Mouse (Mus musculus): ENCODE results near the gene Btbd17. TPM values are rescaled to one million over a fixed set of nuclear protein-coding genes. Genes with fewer than 3 reads are reported as not detected.

Btbd17 gene
- polyA plus RNA-seq, 1 experiment, result 0.14 TPM

- DNase-seq (ENCODE audit: low read depth in 1 of 2, low spot score in 2 of 2), result no peak
- no peaks in the 10 kb centered on the region for H3K27me3 ChIP-seq (ENCODE audit: control insufficient read depth, insufficient read depth, low read length)
- no peak for TF ChIP-seq POLR2A (IDR thresholded peaks at IDR 0.05; ENCODE audit: low read depth, low read length)
- TF ChIP-seq CTCF (IDR thresholded peaks at IDR 0.05; ENCODE audit: extremely low read depth, insufficient read depth, insufficient read length, insufficient replicate concordance), result no peak
- H3K4me1 ChIP-seq (ENCODE audit: control insufficient read depth, insufficient read depth, insufficient read length), result no peaks in the 10 kb centered on the region; the same call in 1 of the 2 replicates
- 13% methylated on average over 5 of the region's 5 CpGs for WGBS
- no peak overlapping the region for H3K4me3 ChIP-seq (ENCODE audit: extremely low read depth, insufficient read depth, insufficient read length)
- no peak overlapping the region for H3K27ac ChIP-seq (ENCODE audit: insufficient read depth, low read length)
- H3K36me3 ChIP-seq (ENCODE audit: control insufficient read depth, insufficient read depth, low read length), result no peaks in the 10 kb centered on the region
These were observed 30.9 kb upstream of the Btbd17 start for GRCm38 (mm10) chr11:114826686-114827085.

DNA sequence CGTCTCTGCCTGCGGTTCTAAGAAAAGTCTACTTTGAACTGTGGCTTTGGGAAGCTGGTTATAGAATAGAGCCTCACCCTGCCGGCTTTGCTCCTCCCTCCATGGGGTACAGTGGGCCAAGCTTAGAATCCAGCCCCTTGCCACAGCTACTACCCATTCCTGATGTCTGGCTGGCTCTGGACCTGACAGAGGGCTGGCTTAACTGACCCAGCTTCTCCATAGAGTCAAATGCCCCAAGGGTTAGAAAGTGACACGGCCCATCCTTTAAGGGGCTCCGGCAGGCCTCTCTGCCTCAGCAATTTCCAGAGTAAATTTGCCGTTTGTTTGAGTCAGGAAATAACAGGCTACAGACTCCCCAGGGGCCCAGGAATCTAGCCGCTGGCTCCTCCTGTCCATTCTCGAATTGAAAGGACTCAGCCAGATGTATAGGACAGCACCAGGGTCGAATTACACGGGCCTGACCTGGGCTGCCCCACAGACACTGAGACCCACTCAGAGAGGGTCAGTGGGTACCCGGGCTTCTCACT, 27.5 kb upstream of the Btbd17 start:
- 71% methylated on average over 11 of the region's 11 CpGs for WGBS
- Histone ChIP-seq H3K36me3 (ENCODE audit: control insufficient read depth, insufficient read depth, low read length) (no peaks in the 10 kb centered on the region), H3K4me1 (ENCODE audit: control insufficient read depth, insufficient read depth, insufficient read length) (no peaks in the 10 kb centered on the region; the same call in 1 of the 2 replicates), H3K4me3 (ENCODE audit: extremely low read depth, insufficient read depth, insufficient read length) (no peak overlapping the region), H3K27me3 (ENCODE audit: control insufficient read depth, insufficient read depth, low read length) (no peaks in the 10 kb centered on the region), H3K27ac (ENCODE audit: insufficient read depth, low read length) (no peak overlapping the region)
- no peak for TF ChIP-seq POLR2A (IDR thresholded peaks at IDR 0.05; ENCODE audit: low read depth, low read length)
- TF ChIP-seq CTCF (IDR thresholded peaks at IDR 0.05; ENCODE audit: extremely low read depth, insufficient read depth, insufficient read length, insufficient replicate concordance), result no peak
- DNase-seq (ENCODE audit: low read depth in 1 of 2, low spot score in 2 of 2), result no peak

DNA sequence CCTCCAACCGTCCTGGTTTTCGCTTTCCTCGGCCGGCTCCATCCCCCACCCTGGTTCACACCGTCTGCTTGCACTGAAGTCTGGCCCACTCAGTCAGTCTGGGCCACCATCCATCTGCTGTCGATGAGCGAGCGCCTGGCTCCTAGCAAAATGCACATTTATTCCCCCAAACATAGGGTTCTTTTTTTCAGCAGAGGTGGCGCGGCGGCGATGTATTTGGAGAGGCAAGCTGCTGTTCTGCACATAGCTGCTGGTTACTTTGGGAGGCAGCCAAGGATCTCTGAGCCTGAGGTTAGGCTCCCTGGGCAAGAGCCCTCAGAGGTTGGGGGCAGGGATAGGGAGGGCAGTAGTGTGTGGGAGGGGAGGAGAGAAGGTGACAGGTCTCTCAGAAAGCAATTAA, 27.0 kb upstream of the Btbd17 start:
- no peak for TF ChIP-seq CTCF (IDR thresholded peaks at IDR 0.05; ENCODE audit: extremely low read depth, insufficient read depth, insufficient read length, insufficient replicate concordance)
- TF ChIP-seq POLR2A (IDR thresholded peaks at IDR 0.05; ENCODE audit: low read depth, low read length), result no peak
- WGBS, result 93% methylated on average over 12 of the region's 12 CpGs
- no peak overlapping the region for H3K27ac ChIP-seq (ENCODE audit: insufficient read depth, low read length)
- no peak overlapping the region for H3K4me3 ChIP-seq (ENCODE audit: extremely low read depth, insufficient read depth, insufficient read length)
- no peaks in the 10 kb centered on the region for H3K27me3 ChIP-seq (ENCODE audit: control insufficient read depth, insufficient read depth, low read length)
- H3K4me1 ChIP-seq (ENCODE audit: control insufficient read depth, insufficient read depth, insufficient read length), result no peaks in the 10 kb centered on the region; the same call in 1 of the 2 replicates
- no peaks in the 10 kb centered on the region for H3K36me3 ChIP-seq (ENCODE audit: control insufficient read depth, insufficient read depth, low read length)
- no peak for DNase-seq (ENCODE audit: low read depth in 1 of 2, low spot score in 2 of 2)

DNA sequence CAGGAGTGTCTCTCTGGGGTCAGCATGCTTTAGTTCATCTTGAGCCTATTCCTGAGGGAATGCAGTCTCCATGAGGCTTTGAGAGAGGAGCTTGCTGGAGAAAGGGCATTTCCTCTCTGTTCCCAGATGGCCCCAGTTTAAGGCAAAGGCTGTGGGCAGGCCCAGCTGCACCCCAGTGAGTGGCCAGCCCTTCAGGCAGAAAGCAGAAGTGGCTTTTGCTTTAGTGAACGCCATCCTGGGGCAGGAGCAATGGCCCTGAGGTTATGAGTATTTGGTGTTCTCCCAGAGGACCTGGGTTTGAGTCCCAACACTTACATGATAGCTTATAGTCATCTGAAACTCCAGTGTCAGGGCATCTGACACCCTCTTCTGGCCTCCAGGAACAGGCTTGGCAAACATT, 25.6 kb upstream of the Btbd17 start:
- H3K4me3 ChIP-seq (ENCODE audit: extremely low read depth, insufficient read depth, insufficient read length), result no peak overlapping the region
- no peaks in the 10 kb centered on the region for H3K36me3 ChIP-seq (ENCODE audit: control insufficient read depth, insufficient read depth, low read length)
- TF ChIP-seq CTCF (IDR thresholded peaks at IDR 0.05; ENCODE audit: extremely low read depth, insufficient read depth, insufficient read length, insufficient replicate concordance), result no peak
- TF ChIP-seq POLR2A (IDR thresholded peaks at IDR 0.05; ENCODE audit: low read depth, low read length), result no peak
- WGBS, result 24% methylated on average over 1 of the region's 1 CpGs
- H3K4me1 ChIP-seq (ENCODE audit: control insufficient read depth, insufficient read depth, insufficient read length), result no peaks in the 10 kb centered on the region; the same call in 1 of the 2 replicates
- no peaks in the 10 kb centered on the region for H3K27me3 ChIP-seq (ENCODE audit: control insufficient read depth, insufficient read depth, low read length)
- DNase-seq (ENCODE audit: low read depth in 1 of 2, low spot score in 2 of 2), result no peak
- H3K27ac ChIP-seq (ENCODE audit: insufficient read depth, low read length), result no peak overlapping the region

DNA sequence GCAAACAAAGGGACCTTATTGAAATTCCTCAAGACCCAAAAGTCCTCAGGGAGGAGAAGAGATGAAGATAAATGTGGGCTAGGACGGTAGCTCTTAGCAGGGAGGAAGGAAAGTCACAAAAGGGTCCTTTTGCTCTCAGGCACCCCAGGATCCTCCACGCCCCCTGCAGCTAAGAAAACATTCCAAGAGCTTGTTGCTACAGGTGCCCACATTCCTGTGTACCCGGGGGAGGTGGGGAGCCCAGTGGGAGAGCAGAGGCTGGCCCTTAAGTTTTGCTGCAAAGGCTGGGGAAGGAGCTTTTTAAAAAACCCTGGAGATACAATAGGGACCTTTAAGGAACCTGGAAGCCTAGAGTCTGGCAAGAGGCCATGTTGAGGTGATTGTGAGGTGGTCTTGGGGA, 24.7 kb upstream of the Btbd17 start:
- Histone ChIP-seq H3K4me1 (ENCODE audit: control insufficient read depth, insufficient read depth, insufficient read length) (peaks cover under 1% of the 10 kb centered on the region; the same call in 1 of the 2 replicates), H3K4me3 (ENCODE audit: extremely low read depth, insufficient read depth, insufficient read length) (no peak overlapping the region), H3K36me3 (ENCODE audit: control insufficient read depth, insufficient read depth, low read length) (no peaks in the 10 kb centered on the region), H3K27me3 (ENCODE audit: control insufficient read depth, insufficient read depth, low read length) (no peaks in the 10 kb centered on the region), H3K27ac (ENCODE audit: insufficient read depth, low read length) (no peak overlapping the region)
- WGBS, result 85% methylated on average over 3 of the region's 3 CpGs
- no peak for TF ChIP-seq POLR2A (IDR thresholded peaks at IDR 0.05; ENCODE audit: low read depth, low read length)
- no peak for TF ChIP-seq CTCF (IDR thresholded peaks at IDR 0.05; ENCODE audit: extremely low read depth, insufficient read depth, insufficient read length, insufficient replicate concordance)
- DNase-seq (ENCODE audit: low read depth in 1 of 2, low spot score in 2 of 2), result no peak

DNA sequence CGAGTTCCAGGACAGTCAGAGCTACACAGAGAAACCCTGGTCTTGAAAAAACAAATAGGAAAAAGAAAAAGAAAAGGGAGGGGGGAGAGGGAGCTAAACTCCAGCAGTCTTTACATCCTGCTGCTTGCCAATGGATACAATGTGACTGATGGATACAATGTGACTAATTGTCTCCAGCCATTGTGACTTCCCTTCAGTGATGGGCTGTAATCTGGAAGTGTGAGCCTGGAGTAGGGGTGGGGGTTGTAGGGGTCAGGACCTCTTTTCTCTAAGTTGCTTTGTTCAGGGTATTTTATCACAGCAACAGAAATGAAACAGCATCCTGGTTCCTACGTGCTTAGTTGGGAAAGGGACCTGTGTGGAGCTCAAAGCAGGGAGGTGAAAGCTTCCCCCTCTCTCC, 23.4 kb upstream of the Btbd17 start:
- Histone ChIP-seq H3K4me1 (ENCODE audit: control insufficient read depth, insufficient read depth, insufficient read length) (peaks cover 7% of the 10 kb centered on the region; the same call in 1 of the 2 replicates), H3K4me3 (ENCODE audit: extremely low read depth, insufficient read depth, insufficient read length) (no peak overlapping the region), H3K27me3 (ENCODE audit: control insufficient read depth, insufficient read depth, low read length) (no peaks in the 10 kb centered on the region), H3K27ac (ENCODE audit: insufficient read depth, low read length) (no peak overlapping the region), H3K36me3 (ENCODE audit: control insufficient read depth, insufficient read depth, low read length) (no peaks in the 10 kb centered on the region)
- DNase-seq (ENCODE audit: low read depth in 1 of 2, low spot score in 2 of 2), result no peak
- 84% methylated on average over 2 of the region's 2 CpGs for WGBS
- TF ChIP-seq POLR2A (IDR thresholded peaks at IDR 0.05; ENCODE audit: low read depth, low read length) (no peak), CTCF (IDR thresholded peaks at IDR 0.05; ENCODE audit: extremely low read depth, insufficient read depth, insufficient read length, insufficient replicate concordance) (no peak)

- peaks cover 7% of the 10 kb centered on the region; the same call in 1 of the 2 replicates for H3K4me1 ChIP-seq (ENCODE audit: control insufficient read depth, insufficient read depth, insufficient read length)
- WGBS, result 29% methylated on average over 7 of the region's 7 CpGs
- H3K4me3 ChIP-seq (ENCODE audit: extremely low read depth, insufficient read depth, insufficient read length), result no peak overlapping the region
- no peaks in the 10 kb centered on the region for H3K36me3 ChIP-seq (ENCODE audit: control insufficient read depth, insufficient read depth, low read length)
- H3K27me3 ChIP-seq (ENCODE audit: control insufficient read depth, insufficient read depth, low read length), result no peaks in the 10 kb centered on the region
- no peak overlapping the region for H3K27ac ChIP-seq (ENCODE audit: insufficient read depth, low read length)
- no peak for DNase-seq (ENCODE audit: low read depth in 1 of 2, low spot score in 2 of 2)
- no peak for TF ChIP-seq CTCF (IDR thresholded peaks at IDR 0.05; ENCODE audit: extremely low read depth, insufficient read depth, insufficient read length, insufficient replicate concordance)
- TF ChIP-seq POLR2A (IDR thresholded peaks at IDR 0.05; ENCODE audit: low read depth, low read length), result no peak
These were observed 22.4 kb upstream of the Btbd17 start for GRCm38 (mm10) chr11:114818185-114818584.
